Mouse (Mus musculus) erythroblast, embryonic 14.5 days (primary cell): ENCODE measurements around the gene Mrps34. TPM values are rescaled to one million over a fixed set of nuclear protein-coding genes. Genes with fewer than 3 reads are reported as not detected.
A peak's percentile ranks its signal among the peaks of the same experiment; 100 is the strongest.

Source experiments
- H3K27me3 ChIP-seq: 2 replicates; pipeline ENCODE4 v1.6.1; 2012; ENCODE audit warnings: inconsistent platforms; ENCODE audit not compliant: control insufficient read depth
- H3K36me3 ChIP-seq: 2 replicates; pipeline ENCODE4 v1.6.1; 2012; ENCODE audit warnings: mild to moderate bottlenecking, inconsistent platforms; ENCODE audit not compliant: control insufficient read depth
- H3K4me1 ChIP-seq: 2 replicates; pipeline ENCODE4 v1.6.1; 2012; ENCODE audit warnings: inconsistent platforms; ENCODE audit not compliant: control insufficient read depth
- H3K4me3 ChIP-seq: replicated peaks from 2 replicates; pipeline ENCODE3; 2012; ENCODE audit warnings: moderate library complexity, mild to moderate bottlenecking, inconsistent platforms
- H3K9me3 ChIP-seq: 2 replicates; pipeline ENCODE4 v1.6.1; 2012; ENCODE audit warnings: low read length, inconsistent platforms, mixed read lengths; ENCODE audit not compliant: control insufficient read depth
- GATA1 ChIP-seq: IDR thresholded peaks from 2 replicates; pipeline ENCODE4 v1.6.1; 2012; ENCODE audit warnings: low read length, inconsistent platforms, mixed read lengths
- TAL1 ChIP-seq: IDR thresholded peaks from 3 replicates; pipeline ENCODE4 v1.6.1; 2012; ENCODE audit warnings: low read length, inconsistent platforms, mixed read lengths
- polyA plus RNA-seq: library from polyadenylated mRNA; stranded (reverse); fragments of >175 nt; gene quantifications from 2 replicates; pipeline ENCODE4 v1.2.3, GENCODE M21; 2012

The Mrps34 gene
- 6.4 and 7.5 TPM in 2 replicates for polyA plus RNA-seq

GRCm38 (mm10) chr17:24894995-24895547, at the start of gene Mrps34, which contains the start of gene Eme2:
Gene Mrps34 (plus strand): TSS chr17:24895116.
Gene Eme2 (minus strand): TSS chr17:24895087.
- Histone ChIP-seq H3K4me1 (peaks cover 79% of the 10 kb centered on the region), H3K4me3 (peak within 1 kb of the TSS; percentile 64), H3K9me3 (no peaks in the 10 kb centered on the region), H3K36me3 (peaks cover 81% of the 10 kb centered on the region), H3K27me3 (no peaks in the 10 kb centered on the region)
- TF ChIP-seq TAL1 (no peak), GATA1 (no peak)

- peaks cover 10% of the 10 kb centered on the region for H3K27me3 ChIP-seq
- H3K4me1 ChIP-seq = peaks cover 56% of the 10 kb centered on the region
- no peaks in the 10 kb centered on the region for H3K9me3 ChIP-seq
- peak overlapping the region; percentile 70 for H3K4me3 ChIP-seq
- no peak for TF ChIP-seq GATA1
- no peak for TF ChIP-seq TAL1
- H3K36me3 ChIP-seq = peaks cover 17% of the 10 kb centered on the region
Observed at GRCm38 (mm10) chr17:24847386-24847785, 47.5 kb upstream of the Mrps34 start.

GRCm38 (mm10) chr17:24848600-24849031, 46.3 kb upstream of the Mrps34 start:
- peaks cover 10% of the 10 kb centered on the region for H3K27me3 ChIP-seq
- H3K4me3 ChIP-seq = peak overlapping the region; percentile 70
- peaks cover 28% of the 10 kb centered on the region for H3K36me3 ChIP-seq
- peaks cover 59% of the 10 kb centered on the region for H3K4me1 ChIP-seq
- TF ChIP-seq TAL1 (peak; percentile 42; the same call in 2 of the 3 replicates), GATA1 (0 out of 2 replicates have a peak, but pooled peaks have one; percentile 12)
- no peaks in the 10 kb centered on the region for H3K9me3 ChIP-seq

- peaks cover 3% of the 10 kb centered on the region; the same call in 1 of the 2 replicates for H3K27me3 ChIP-seq
- peak overlapping the region; percentile 70 for H3K4me3 ChIP-seq
- no peak for TF ChIP-seq TAL1
- peaks cover 39% of the 10 kb centered on the region for H3K36me3 ChIP-seq
- H3K9me3 ChIP-seq = no peaks in the 10 kb centered on the region
- peaks cover 59% of the 10 kb centered on the region for H3K4me1 ChIP-seq
Observed at GRCm38 (mm10) chr17:24849733-24850064, 45.2 kb upstream of the Mrps34 start.

GRCm38 (mm10) chr17:24850065-24850772, 44.7 kb upstream of the Mrps34 start, which contains the start of gene Fahd1:
Gene Fahd1 (minus strand): TSS chr17:24850364.
- Histone ChIP-seq H3K4me1 (peaks cover 54% of the 10 kb centered on the region), H3K27me3 (no peaks in the 10 kb centered on the region), H3K4me3 (peak within 1 kb of the TSS; percentile 70)

GRCm38 (mm10) chr17:24850773-24851127, 44.2 kb upstream of the Mrps34 start:
- Histone ChIP-seq H3K27me3 (no peaks in the 10 kb centered on the region), H3K36me3 (peaks cover 50% of the 10 kb centered on the region), H3K4me1 (peaks cover 57% of the 10 kb centered on the region), H3K4me3 (peak overlapping the region; percentile 70), H3K9me3 (no peaks in the 10 kb centered on the region)
- TF ChIP-seq GATA1 (no peak), TAL1 (no peak)

More at GRCm38 (mm10) chr17:24850065-24850772, 44.7 kb upstream of the Mrps34 start, which contains the start of gene Fahd1:
- Histone ChIP-seq H3K9me3 (no peaks in the 10 kb centered on the region), H3K36me3 (peaks cover 44% of the 10 kb centered on the region)
- TF ChIP-seq TAL1 (no peak), GATA1 (no peak)

- Histone ChIP-seq H3K9me3 (no peaks in the 10 kb centered on the region), H3K27me3 (no peaks in the 10 kb centered on the region), H3K4me1 (peaks cover 59% of the 10 kb centered on the region), H3K4me3 (peak overlapping the region; percentile 70), H3K36me3 (peaks cover 53% of the 10 kb centered on the region)
- TF ChIP-seq GATA1 (no peak), TAL1 (no peak)
Observed at GRCm38 (mm10) chr17:24851381-24852125, 43.4 kb upstream of the Mrps34 start.

DNA sequence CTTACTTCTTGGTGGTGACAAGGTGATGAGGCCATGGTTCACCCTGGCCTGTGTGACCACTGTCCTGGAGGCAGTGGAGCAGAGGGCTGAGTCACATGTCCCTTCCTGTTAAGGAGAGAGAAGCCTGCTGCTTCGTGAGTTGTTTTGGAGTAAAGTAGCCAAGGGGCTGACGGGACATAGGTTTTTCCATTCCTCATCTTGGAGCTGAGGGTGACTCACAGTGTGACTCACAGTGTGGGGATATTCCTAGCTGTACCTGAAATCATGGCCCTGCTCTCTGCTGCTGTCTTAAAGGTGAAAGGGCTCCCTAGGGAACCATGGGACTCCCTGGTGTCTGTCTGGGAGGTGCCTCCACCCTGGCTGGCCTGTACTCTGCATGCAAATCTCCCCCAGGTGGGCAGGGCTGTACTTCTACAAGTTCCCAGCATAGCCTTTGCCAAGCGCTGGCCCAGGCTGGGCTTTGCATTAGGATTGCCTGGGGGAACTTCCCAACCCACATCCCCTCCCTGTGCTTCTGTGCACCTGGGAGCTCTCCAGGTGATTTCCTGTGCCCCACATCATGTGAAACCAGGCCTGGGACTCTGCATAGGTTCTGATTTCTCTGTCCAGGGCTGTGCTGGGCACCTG, 39.0 kb upstream of the Mrps34 start:
- Histone ChIP-seq H3K9me3 (no peaks in the 10 kb centered on the region), H3K4me3 (no peak overlapping the region), H3K4me1 (peaks cover 72% of the 10 kb centered on the region), H3K27me3 (no peaks in the 10 kb centered on the region), H3K36me3 (peaks cover 83% of the 10 kb centered on the region)
- TF ChIP-seq GATA1 (no peak), TAL1 (no peak)
